Mouse (Mus musculus) liver, embryonic 13.5 days (tissue): ENCODE results near the gene Ubqln1. TPM values are rescaled to one million over a fixed set of nuclear protein-coding genes. Genes with fewer than 3 reads are reported as not detected.

Source experiments
- ATAC-seq: fragments of 200-750 bp; cut with Nextera tagmentation; 2 replicates; pipeline ENCODE4 v1.8.0; 2017; ENCODE audit warnings: low read depth, mild to moderate bottlenecking, moderate number of reproducible peaks, moderate library complexity
- DNase-seq: peaks from one replicate; pipeline ENCODE4 v3.0.0; 2022
- H3K27ac ChIP-seq: fragments of 300-500 bp; sonication (generic); 2 replicates; pipeline ENCODE4 v1.5.1; 2015; ENCODE audit warnings: moderate library complexity, mild to moderate bottlenecking, inconsistent platforms
- H3K27me3 ChIP-seq: fragments of 300-500 bp; sonication (generic); 2 replicates; pipeline ENCODE4 v1.6.1; 2015; ENCODE audit warnings: mild to moderate bottlenecking, inconsistent platforms
- H3K36me3 ChIP-seq: fragments of 300-500 bp; sonication (generic); 2 replicates; pipeline ENCODE4 v1.6.1; 2015; ENCODE audit warnings: mild to moderate bottlenecking, inconsistent platforms
- H3K4me1 ChIP-seq: fragments of 300-500 bp; sonication (generic); replicated peaks from 2 replicates; pipeline ENCODE4 v1.6.1; 2015; ENCODE audit warnings: inconsistent platforms
- H3K4me2 ChIP-seq: fragments of 300-500 bp; sonication (generic); 2 replicates; pipeline ENCODE4 v1.6.1; 2015; ENCODE audit warnings: inconsistent platforms, mild to moderate bottlenecking, moderate library complexity
- H3K4me3 ChIP-seq: fragments of 300-500 bp; sonication (generic); replicated peaks from 2 replicates; pipeline ENCODE4 v1.5.1; 2015; ENCODE audit warnings: mild to moderate bottlenecking, inconsistent platforms
- H3K9ac ChIP-seq: fragments of 300-500 bp; sonication (generic); 2 replicates; pipeline ENCODE4 v1.6.1; 2015; ENCODE audit warnings: mild to moderate bottlenecking, inconsistent platforms
- H3K9me3 ChIP-seq: fragments of 300-500 bp; sonication (generic); replicated peaks from 2 replicates; pipeline ENCODE4 v1.6.1; 2016; ENCODE audit warnings: inconsistent platforms
- WGBS: fragments of 180-500 bp; shearing (Covaris S2); methylation state at CpG from one replicate; pipeline ENCODE4 v1.1.7; 2015; ENCODE audit not compliant: insufficient replicate concordance; 5-methylcytosine and 5-hydroxymethylcytosine counted together
- polyA plus RNA-seq: library from polyadenylated mRNA; unstranded; fragments of >200 nt; fragmentation: Nextera tagmentation; extraction: Ambion mirVana; gene quantifications from 2 replicates; pipeline ENCODE4 v1.2.1, GENCODE M21; 2015

Gene Ubqln1
- polyA plus RNA-seq, 1 experiment from 2014 or later = 46.0 TPM

DNA sequence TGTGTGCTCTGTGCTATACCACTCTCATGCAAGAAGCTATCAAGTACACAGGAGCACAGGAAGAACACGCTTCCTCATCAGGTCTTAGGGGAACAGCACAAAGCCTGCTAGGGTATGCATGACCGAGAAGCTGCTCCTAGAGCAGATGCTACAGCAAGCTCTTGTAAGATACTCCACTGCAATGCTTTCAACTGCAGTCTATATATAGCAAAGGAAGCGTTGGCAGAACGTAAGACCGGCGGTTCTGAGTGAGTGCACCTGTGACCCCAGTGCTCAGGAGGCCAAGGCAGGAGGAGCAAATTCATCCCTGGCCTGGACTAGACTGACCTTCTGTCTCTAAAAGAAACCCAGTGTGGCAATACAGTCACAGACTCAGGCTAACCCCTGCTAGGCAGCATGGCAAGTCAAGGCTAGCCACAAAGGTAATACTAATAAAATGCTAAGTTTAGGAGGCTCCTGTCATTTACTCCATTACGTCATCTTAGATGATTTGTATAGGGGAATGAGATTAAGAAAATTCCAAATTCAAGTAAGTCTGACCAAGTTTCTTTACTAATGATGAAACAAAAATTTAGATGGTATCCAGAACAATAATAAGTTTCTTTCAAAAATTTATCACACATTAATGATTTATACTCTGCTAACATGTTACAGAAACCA is 17.3 kb downstream of the Ubqln1 start:
- H3K9me3 ChIP-seq = no peaks in the 10 kb centered on the region
- WGBS = 84% methylated on average over 7 of the region's 7 CpGs
- no peak for ATAC-seq

DNA sequence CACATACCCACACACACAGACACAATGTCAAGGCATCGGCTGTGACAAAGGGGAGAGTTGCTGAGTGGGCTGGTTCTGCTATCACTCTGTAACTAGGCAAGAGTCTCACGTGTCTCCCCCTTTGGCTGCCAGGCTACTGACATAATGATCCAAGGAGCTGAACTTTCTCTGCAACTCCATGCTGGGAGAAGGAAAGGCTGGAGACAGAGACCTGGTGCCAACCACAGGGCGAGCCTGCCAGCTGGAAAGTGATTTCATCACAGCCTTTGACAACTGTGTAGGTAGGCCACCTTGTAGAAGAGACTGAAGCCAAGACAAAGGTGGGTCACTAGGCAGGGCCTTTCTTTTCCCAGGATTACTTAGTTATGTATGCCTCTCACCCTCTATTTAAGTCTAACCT is 18.2 kb downstream of the Ubqln1 start:
- no peak for DNase-seq

More for the DNA sequence above, 17.3 kb downstream of the Ubqln1 start:
- peaks cover 38% of the 10 kb centered on the region for H3K36me3 ChIP-seq
- no peak overlapping the region for H3K27ac ChIP-seq
- H3K4me2 ChIP-seq = no peak overlapping the region
- DNase-seq = no peak
- no peak overlapping the region for H3K4me3 ChIP-seq
- H3K4me1 ChIP-seq = peaks cover 7% of the 10 kb centered on the region; the same call in 1 of the 2 replicates
- no peaks in the 10 kb centered on the region for H3K27me3 ChIP-seq
- no peak overlapping the region for H3K9ac ChIP-seq

DNA sequence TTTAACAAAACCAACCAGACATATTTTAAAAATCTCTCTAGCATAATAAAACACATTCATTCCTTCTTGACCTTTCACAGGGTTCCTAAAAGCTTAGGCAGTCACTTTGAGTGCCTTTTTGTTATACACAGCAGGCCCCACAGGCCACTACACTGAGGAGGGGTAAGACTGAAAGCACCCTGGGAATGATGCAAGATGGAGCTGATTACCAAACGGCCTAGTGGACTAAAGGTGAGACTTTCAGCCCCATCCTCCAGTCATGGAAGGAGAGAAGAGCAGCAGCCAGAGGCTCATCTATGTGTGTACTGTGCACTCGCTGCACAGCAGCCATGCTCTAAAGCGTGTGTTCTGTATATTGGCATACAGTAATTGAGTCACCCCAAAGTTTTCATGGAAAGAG is 20.5 kb downstream of the Ubqln1 start:
- Histone ChIP-seq H3K27ac (no peak overlapping the region), H3K27me3 (no peaks in the 10 kb centered on the region), H3K4me1 (no peaks in the 10 kb centered on the region), H3K9me3 (no peaks in the 10 kb centered on the region), H3K36me3 (peaks cover 65% of the 10 kb centered on the region), H3K4me3 (no peak overlapping the region), H3K4me2 (no peak overlapping the region), H3K9ac (no peak overlapping the region)
- WGBS = 86% methylated on average over 3 of the region's 3 CpGs
- ATAC-seq = no peak
- DNase-seq = no peak

More for the DNA sequence above, 18.2 kb downstream of the Ubqln1 start:
- no peak overlapping the region for H3K9ac ChIP-seq
- no peak for ATAC-seq
- 74% methylated on average over 3 of the region's 3 CpGs for WGBS
- no peak overlapping the region for H3K4me2 ChIP-seq
- no peaks in the 10 kb centered on the region for H3K27me3 ChIP-seq
- no peak overlapping the region for H3K27ac ChIP-seq
- H3K4me3 ChIP-seq = no peak overlapping the region
- peaks cover 5% of the 10 kb centered on the region; the same call in 1 of the 2 replicates for H3K4me1 ChIP-seq
- peaks cover 44% of the 10 kb centered on the region for H3K36me3 ChIP-seq
- no peaks in the 10 kb centered on the region for H3K9me3 ChIP-seq

DNA sequence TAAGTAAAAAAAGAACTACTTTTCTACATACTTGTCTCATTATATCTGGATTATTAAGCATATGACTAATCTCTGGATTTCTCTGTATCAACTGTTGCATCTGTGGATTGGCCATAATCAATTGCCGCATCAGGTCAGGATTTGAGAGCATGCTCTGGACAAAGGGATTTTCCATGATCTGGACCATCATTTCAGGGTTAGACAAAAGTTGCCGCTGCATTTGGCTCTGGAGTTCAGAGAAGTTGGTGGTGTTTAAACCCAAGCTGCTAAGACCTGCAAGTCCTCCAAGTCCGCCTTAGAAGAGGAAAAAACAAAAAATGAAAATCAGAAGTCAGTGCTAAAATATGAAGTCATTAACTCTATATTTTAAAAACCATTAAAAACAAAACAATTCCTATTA is 22.2 kb downstream of the Ubqln1 start:
- Histone ChIP-seq H3K9ac (no peak overlapping the region), H3K4me1 (no peaks in the 10 kb centered on the region), H3K27ac (no peak overlapping the region), H3K4me2 (no peak overlapping the region), H3K4me3 (no peak overlapping the region), H3K27me3 (no peaks in the 10 kb centered on the region), H3K36me3 (peaks cover 73% of the 10 kb centered on the region), H3K9me3 (no peaks in the 10 kb centered on the region)
- ATAC-seq = no peak
- WGBS = 83% methylated on average over 3 of the region's 3 CpGs
- DNase-seq = no peak

DNA sequence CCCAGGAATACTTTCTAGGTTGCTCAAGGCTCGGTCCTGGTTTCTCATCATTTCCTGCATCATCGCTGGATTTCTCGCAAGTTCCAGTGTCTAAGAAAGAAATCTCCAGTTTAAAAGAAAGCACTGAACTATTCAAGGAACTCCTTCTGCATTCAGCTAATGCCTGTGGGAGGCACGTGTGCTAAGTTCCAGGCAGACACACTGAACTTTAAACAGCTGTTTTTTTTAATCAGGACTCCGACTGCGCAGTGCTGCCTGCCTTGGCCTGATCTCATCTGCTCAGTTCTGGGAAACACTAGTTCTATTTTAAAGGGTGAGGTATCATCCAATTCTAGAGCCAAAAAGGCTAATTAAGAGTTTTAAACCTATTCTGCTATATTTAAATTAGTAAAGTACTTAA is 23.3 kb downstream of the Ubqln1 start:
- DNase-seq = no peak
- no peak overlapping the region for H3K4me2 ChIP-seq
- H3K9me3 ChIP-seq = no peaks in the 10 kb centered on the region
- no peak overlapping the region for H3K4me3 ChIP-seq
- no peaks in the 10 kb centered on the region for H3K4me1 ChIP-seq
- H3K36me3 ChIP-seq = peaks cover 73% of the 10 kb centered on the region
- no peak overlapping the region for H3K9ac ChIP-seq
- ATAC-seq = no peak
- WGBS = 85% methylated on average over 6 of the region's 6 CpGs
- no peak overlapping the region for H3K27ac ChIP-seq
- H3K27me3 ChIP-seq = no peaks in the 10 kb centered on the region

DNA sequence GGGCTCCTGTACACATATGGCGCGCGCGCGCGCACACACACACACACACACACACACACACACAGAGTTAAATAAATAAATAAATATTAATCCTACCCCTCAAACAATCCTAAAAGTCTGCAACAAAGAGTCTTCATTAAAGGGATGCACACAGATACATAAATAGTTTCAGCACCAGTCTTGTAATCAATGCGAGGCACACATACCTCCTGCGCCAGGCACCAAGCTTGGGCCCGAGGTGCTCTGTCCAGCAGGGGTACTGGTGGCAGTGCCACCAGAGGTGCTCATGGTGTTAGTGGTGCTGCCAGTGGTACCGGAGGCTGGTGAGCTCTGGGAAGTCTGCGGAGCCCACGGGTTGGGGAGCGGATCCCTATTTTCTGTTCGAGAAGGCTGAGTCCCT is 23.9 kb downstream of the Ubqln1 start:
- 94% methylated on average over 14 of the region's 14 CpGs for WGBS
- no peak overlapping the region for H3K4me2 ChIP-seq
- no peak overlapping the region for H3K9ac ChIP-seq
- H3K4me3 ChIP-seq = no peak overlapping the region
- H3K9me3 ChIP-seq = no peaks in the 10 kb centered on the region
- DNase-seq = no peak
- no peaks in the 10 kb centered on the region for H3K4me1 ChIP-seq
- no peaks in the 10 kb centered on the region for H3K27me3 ChIP-seq
- H3K36me3 ChIP-seq = peaks cover 73% of the 10 kb centered on the region
- no peak for ATAC-seq
- no peak overlapping the region for H3K27ac ChIP-seq

DNA sequence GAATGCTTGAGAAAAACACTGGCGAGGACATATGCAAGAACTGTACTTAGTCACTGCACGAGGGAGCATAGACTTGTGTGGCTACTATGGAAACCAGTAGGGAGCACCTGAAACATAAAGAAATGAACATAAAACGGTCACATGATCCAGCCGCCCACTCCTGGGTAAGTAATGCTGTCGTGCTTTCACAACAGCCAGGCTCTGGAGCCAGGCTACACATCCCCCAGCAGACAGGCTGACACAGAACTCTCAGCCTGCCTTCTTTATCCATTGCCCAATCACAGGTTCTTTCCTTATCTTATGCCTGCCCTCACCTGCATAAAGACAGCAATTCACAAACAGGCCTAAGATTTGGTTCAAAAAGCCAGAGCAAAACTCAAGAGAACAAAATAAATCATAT is 26.0 kb downstream of the Ubqln1 start:
- Histone ChIP-seq H3K4me3 (no peak overlapping the region), H3K27ac (no peak overlapping the region), H3K9me3 (no peaks in the 10 kb centered on the region), H3K9ac (no peak overlapping the region), H3K36me3 (peaks cover 71% of the 10 kb centered on the region), H3K27me3 (no peaks in the 10 kb centered on the region), H3K4me2 (no peak overlapping the region), H3K4me1 (no peaks in the 10 kb centered on the region)
- DNase-seq (no peak), ATAC-seq (no peak)
- WGBS = 74% methylated on average over 5 of the region's 5 CpGs

DNA sequence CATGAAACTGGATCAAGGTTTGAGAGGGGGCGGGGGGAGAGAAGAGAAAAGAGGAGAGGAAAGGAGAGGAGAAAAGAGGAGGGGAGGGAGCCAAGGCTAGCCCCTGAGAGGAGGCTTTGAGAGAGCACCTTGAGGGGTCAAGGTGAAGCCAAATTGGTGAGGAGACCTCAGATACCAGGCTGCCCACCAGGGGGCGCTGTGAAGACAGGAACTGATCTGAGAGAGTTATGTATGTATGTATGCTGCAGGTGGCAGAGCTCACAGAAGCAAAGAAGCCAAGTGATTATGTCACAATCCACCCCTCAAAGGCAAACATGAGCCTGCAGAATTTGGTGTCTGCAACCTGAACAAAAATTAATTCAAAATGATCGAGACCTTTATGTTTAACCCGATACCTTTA is 27.0 kb downstream of the Ubqln1 start:
- 62% methylated on average over 4 of the region's 4 CpGs for WGBS
- H3K4me3 ChIP-seq = no peak overlapping the region
- no peaks in the 10 kb centered on the region for H3K9me3 ChIP-seq
- H3K27me3 ChIP-seq = no peaks in the 10 kb centered on the region
- no peak overlapping the region for H3K4me2 ChIP-seq
- ATAC-seq (peak; percentile 55; the same call in 1 of the 2 replicates), DNase-seq (peak; percentile 72)
- H3K27ac ChIP-seq = no peak overlapping the region
- H3K36me3 ChIP-seq = peaks cover 66% of the 10 kb centered on the region
- no peak overlapping the region for H3K9ac ChIP-seq
- no peaks in the 10 kb centered on the region for H3K4me1 ChIP-seq

DNA sequence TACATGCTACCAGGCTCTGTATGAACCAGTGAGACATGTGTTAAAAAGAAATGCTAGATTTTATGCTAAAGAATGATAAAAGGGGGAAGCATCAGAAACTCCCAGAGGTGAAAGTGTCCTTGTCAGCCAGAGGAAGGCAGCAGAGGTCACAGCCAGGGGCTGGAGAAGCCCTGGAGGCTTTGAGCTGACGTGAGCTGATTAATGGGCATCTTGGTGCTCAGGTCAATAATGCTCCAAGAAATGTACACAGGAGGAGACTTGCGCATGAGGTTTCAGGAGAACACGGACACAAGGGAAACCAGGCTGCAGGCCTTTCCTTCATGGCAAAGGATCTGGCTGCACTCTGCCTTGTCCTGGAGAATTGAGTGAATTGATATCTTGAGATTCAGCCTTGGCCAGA is 27.7 kb downstream of the Ubqln1 start:
- Histone ChIP-seq H3K27ac (no peak overlapping the region), H3K4me3 (no peak overlapping the region), H3K4me1 (no peaks in the 10 kb centered on the region), H3K27me3 (no peaks in the 10 kb centered on the region), H3K4me2 (no peak overlapping the region), H3K9me3 (no peaks in the 10 kb centered on the region), H3K9ac (no peak overlapping the region), H3K36me3 (peaks cover 68% of the 10 kb centered on the region)
- ATAC-seq (no peak), DNase-seq (no peak)
- 84% methylated on average over 3 of the region's 3 CpGs for WGBS

DNA sequence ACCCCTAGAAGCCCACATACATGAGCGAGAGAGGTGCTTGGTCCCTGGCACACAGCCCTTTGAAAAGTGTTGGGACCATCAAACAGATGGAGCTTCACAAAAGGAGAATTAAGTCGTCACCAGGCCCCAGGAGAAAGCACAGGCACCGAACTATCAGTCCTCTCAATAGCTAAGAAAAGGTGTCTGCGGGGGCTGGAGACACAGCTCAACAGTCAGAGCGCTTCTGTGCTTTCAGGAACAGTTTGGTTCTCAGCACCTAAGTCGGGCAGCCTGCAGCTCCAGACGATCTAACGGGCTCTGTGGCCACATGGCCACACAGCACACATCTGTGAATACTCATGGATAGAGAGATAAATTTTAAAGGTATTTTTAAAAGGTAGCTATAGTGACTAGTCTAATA is 29.2 kb downstream of the Ubqln1 start:
- Histone ChIP-seq H3K27me3 (no peaks in the 10 kb centered on the region), H3K4me1 (no peaks in the 10 kb centered on the region), H3K9me3 (no peaks in the 10 kb centered on the region), H3K4me2 (no peak overlapping the region), H3K36me3 (peaks cover 59% of the 10 kb centered on the region), H3K9ac (no peak overlapping the region), H3K4me3 (no peak overlapping the region), H3K27ac (no peak overlapping the region)
- WGBS = 81% methylated on average over 8 of the region's 8 CpGs
- no peak for ATAC-seq
- no peak for DNase-seq

DNA sequence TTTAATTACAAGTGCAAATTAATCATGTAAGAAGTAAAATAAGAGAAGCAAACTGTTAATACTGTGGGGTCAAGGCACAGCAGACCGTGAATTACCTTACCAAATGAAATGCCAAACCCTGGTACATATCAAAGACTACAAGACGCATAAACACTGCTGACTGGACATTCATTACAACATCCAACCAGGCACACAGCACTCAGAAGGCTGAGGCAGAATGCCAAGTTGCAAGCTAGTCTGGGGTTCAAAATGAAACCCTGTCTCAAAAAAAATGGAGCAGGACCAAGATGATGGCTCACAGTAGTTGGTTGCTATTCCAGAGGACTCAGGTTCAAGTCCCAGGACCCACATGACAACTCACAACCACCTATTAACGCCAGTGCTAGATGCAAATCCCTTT is 31.3 kb downstream of the Ubqln1 start:
- DNase-seq (no peak), ATAC-seq (no peak)
- H3K4me1 ChIP-seq = no peaks in the 10 kb centered on the region
- H3K4me2 ChIP-seq = no peak overlapping the region
- H3K36me3 ChIP-seq = peaks cover 63% of the 10 kb centered on the region
- no peaks in the 10 kb centered on the region for H3K27me3 ChIP-seq
- H3K4me3 ChIP-seq = no peak overlapping the region
- no peak overlapping the region for H3K27ac ChIP-seq
- H3K9me3 ChIP-seq = no peaks in the 10 kb centered on the region
- H3K9ac ChIP-seq = no peak overlapping the region
- WGBS = 78% methylated on average over 3 of the region's 3 CpGs
